Mouse (Mus musculus): Measurements from ENCODE around the gene Slitrk3. TPM values are rescaled to one million over a fixed set of nuclear protein-coding genes. Genes with fewer than 3 reads are reported as not detected.
A peak's percentile ranks its signal among the peaks of the same experiment; 100 is the strongest.

Gene Slitrk3
- polyA plus RNA-seq, 1 experiment from 2014 or later: 11.9 TPM

- H3K4me3 ChIP-seq (replicated peaks; ENCODE audit: low read length): peak overlapping the region; percentile 49
- H3K4me1 ChIP-seq (replicated peaks; ENCODE audit: control insufficient read depth, insufficient read depth, low read length): peaks cover 18% of the 10 kb centered on the region
- DNase-seq (ENCODE audit: low spot score): peak; percentile 62
- peak overlapping the region; percentile 75 for H3K9ac ChIP-seq
- under 1% methylated on average over 26 of the region's 26 CpGs for WGBS
- ATAC-seq (ENCODE audit: low FRiP score): peak; percentile 85
- no peaks in the 10 kb centered on the region for H3K9me3 ChIP-seq (ENCODE audit: control insufficient read depth, low read length)
- peak overlapping the region; percentile 75 for H3K4me2 ChIP-seq (replicated peaks)
- H3K27me3 ChIP-seq (ENCODE audit: control insufficient read depth, insufficient read depth, low read length): no peaks in the 10 kb centered on the region
- H3K36me3 ChIP-seq (replicated peaks; ENCODE audit: control insufficient read depth, insufficient read depth): peaks cover 28% of the 10 kb centered on the region
- H3K27ac ChIP-seq: peak overlapping the region; percentile 85
Observed at GRCm38 (mm10) chr3:73053451-73053931, 4.1 kb downstream of the Slitrk3 start.

GRCm38 (mm10) chr3:73046248-73046647 lies 11.4 kb downstream of the Slitrk3 start:
- WGBS: 2% methylated on average over 3 of the region's 3 CpGs
- Histone ChIP-seq H3K36me3 (replicated peaks; ENCODE audit: control insufficient read depth, insufficient read depth) (peaks cover 27% of the 10 kb centered on the region), H3K9me3 (ENCODE audit: control insufficient read depth, low read length) (no peaks in the 10 kb centered on the region), H3K9ac (no peak overlapping the region), H3K27me3 (ENCODE audit: control insufficient read depth, insufficient read depth, low read length) (no peaks in the 10 kb centered on the region), H3K4me3 (replicated peaks; ENCODE audit: low read length) (no peak overlapping the region), H3K4me1 (replicated peaks; ENCODE audit: control insufficient read depth, insufficient read depth, low read length) (no peaks in the 10 kb centered on the region), H3K27ac (no peak overlapping the region), H3K4me2 (replicated peaks) (no peak overlapping the region; the same call in 1 of the 2 replicates)
- peak; percentile 89 for DNase-seq (ENCODE audit: low spot score)
- peak; percentile 64; the same call in 1 of the 2 replicates for ATAC-seq (ENCODE audit: low FRiP score)

- DNase-seq (ENCODE audit: low spot score) (no peak), ATAC-seq (ENCODE audit: low FRiP score) (no peak)
- no peaks in the 10 kb centered on the region for H3K9me3 ChIP-seq (ENCODE audit: control insufficient read depth, low read length)
- H3K4me1 ChIP-seq (replicated peaks; ENCODE audit: control insufficient read depth, insufficient read depth, low read length): no peaks in the 10 kb centered on the region
- no peak overlapping the region for H3K4me3 ChIP-seq (replicated peaks; ENCODE audit: low read length)
- no peak overlapping the region for H3K9ac ChIP-seq
- no peaks in the 10 kb centered on the region for H3K27me3 ChIP-seq (ENCODE audit: control insufficient read depth, insufficient read depth, low read length)
- H3K27ac ChIP-seq: no peak overlapping the region
- H3K4me2 ChIP-seq (replicated peaks): no peak overlapping the region
- no peaks in the 10 kb centered on the region for H3K36me3 ChIP-seq (replicated peaks; ENCODE audit: control insufficient read depth, insufficient read depth)
Observed at GRCm38 (mm10) chr3:73042256-73042655, 15.3 kb downstream of the Slitrk3 start.

- 4% methylated on average over 6 of the region's 6 CpGs for WGBS
- no peak overlapping the region for H3K27ac ChIP-seq
- DNase-seq (ENCODE audit: low spot score): no peak
- H3K4me3 ChIP-seq (replicated peaks; ENCODE audit: low read length): no peak overlapping the region
- H3K9me3 ChIP-seq (ENCODE audit: control insufficient read depth, low read length): no peaks in the 10 kb centered on the region
- ATAC-seq (ENCODE audit: low FRiP score): no peak
- H3K9ac ChIP-seq: no peak overlapping the region
- no peaks in the 10 kb centered on the region for H3K27me3 ChIP-seq (ENCODE audit: control insufficient read depth, insufficient read depth, low read length)
- H3K4me1 ChIP-seq (replicated peaks; ENCODE audit: control insufficient read depth, insufficient read depth, low read length): no peaks in the 10 kb centered on the region
- H3K36me3 ChIP-seq (replicated peaks; ENCODE audit: control insufficient read depth, insufficient read depth): no peaks in the 10 kb centered on the region
- no peak overlapping the region for H3K4me2 ChIP-seq (replicated peaks)
Observed at GRCm38 (mm10) chr3:73006045-73006444, 51.6 kb downstream of the Slitrk3 start.

GRCm38 (mm10) chr3:73002933-73003696 lies 54.5 kb downstream of the Slitrk3 start:
- Histone ChIP-seq H3K4me1 (replicated peaks; ENCODE audit: control insufficient read depth, insufficient read depth, low read length) (no peaks in the 10 kb centered on the region), H3K27me3 (ENCODE audit: control insufficient read depth, insufficient read depth, low read length) (no peaks in the 10 kb centered on the region), H3K27ac (no peak overlapping the region), H3K36me3 (replicated peaks; ENCODE audit: control insufficient read depth, insufficient read depth) (no peaks in the 10 kb centered on the region), H3K4me3 (replicated peaks; ENCODE audit: low read length) (no peak overlapping the region), H3K9ac (no peak overlapping the region), H3K4me2 (replicated peaks) (no peak overlapping the region), H3K9me3 (ENCODE audit: control insufficient read depth, low read length) (no peaks in the 10 kb centered on the region)
- WGBS: 97% methylated on average over 4 of the region's 4 CpGs
- DNase-seq (ENCODE audit: low spot score) (no peak), ATAC-seq (ENCODE audit: low FRiP score) (no peak)

- ATAC-seq (ENCODE audit: low FRiP score): no peak
- H3K27ac ChIP-seq: no peak overlapping the region
- H3K9me3 ChIP-seq (ENCODE audit: control insufficient read depth, low read length): no peaks in the 10 kb centered on the region
- H3K4me3 ChIP-seq (replicated peaks; ENCODE audit: low read length): no peak overlapping the region
- H3K9ac ChIP-seq: no peak overlapping the region
- H3K4me2 ChIP-seq (replicated peaks): no peak overlapping the region
- DNase-seq (ENCODE audit: low spot score): no peak
- no peaks in the 10 kb centered on the region for H3K27me3 ChIP-seq (ENCODE audit: control insufficient read depth, insufficient read depth, low read length)
- H3K36me3 ChIP-seq (replicated peaks; ENCODE audit: control insufficient read depth, insufficient read depth): no peaks in the 10 kb centered on the region
- H3K4me1 ChIP-seq (replicated peaks; ENCODE audit: control insufficient read depth, insufficient read depth, low read length): no peaks in the 10 kb centered on the region
- 80% methylated on average over 4 of the region's 4 CpGs for WGBS
Observed at GRCm38 (mm10) chr3:72997517-72997916, 60.1 kb downstream of the Slitrk3 start.

Other genes starting within 250 kb of the Slitrk3 start
- not detected in 2 replicates for gene Sis, start 89.9 kb downstream of the Slitrk3 start, polyA plus RNA-seq (2014; fragmentation: Nextera tagmentation; extraction: Ambion mirVana)

Data from hindbrain, embryonic 14.5 days (tissue).